Mouse (Mus musculus): ENCODE data around the gene Ubald2. TPM values are rescaled to one million over a fixed set of nuclear protein-coding genes. Genes with fewer than 3 reads are reported as not detected.

The Ubald2 gene
- polyA plus RNA-seq, 1 experiment from 2014 or later = 34.5 TPM

- 40% methylated on average over 16 of the region's 16 CpGs for WGBS (ENCODE audit: insufficient replicate concordance)
- no peak overlapping the region for H3K9ac ChIP-seq (ENCODE audit: low read depth, low read length)
- no peaks in the 10 kb centered on the region for H3K36me3 ChIP-seq (ENCODE audit: control insufficient read depth, insufficient read depth)
- H3K9me3 ChIP-seq (replicated peaks; ENCODE audit: control insufficient read depth, low read length) = no peaks in the 10 kb centered on the region
- H3K27me3 ChIP-seq (ENCODE audit: control insufficient read depth, insufficient read depth, low read depth, low read length) = peaks cover 8% of the 10 kb centered on the region
- no peaks in the 10 kb centered on the region for H3K4me1 ChIP-seq (ENCODE audit: control insufficient read depth, low read depth, low read length)
- no peak overlapping the region for H3K4me2 ChIP-seq (ENCODE audit: low read depth, low read length)
- no peak overlapping the region for H3K4me3 ChIP-seq (ENCODE audit: low read depth, low read length)
- peak; percentile 53 for ATAC-seq (ENCODE audit: low read depth)
- no peak overlapping the region for H3K27ac ChIP-seq (ENCODE audit: low read length)
Measured at GRCm38 (mm10) chr11:116445596-116446307, 11.9 kb downstream of the Ubald2 start.

GRCm38 (mm10) chr11:116446308-116446887 is 12.5 kb downstream of the Ubald2 start:
- Histone ChIP-seq H3K4me3 (ENCODE audit: low read depth, low read length) (no peak overlapping the region), H3K4me1 (ENCODE audit: control insufficient read depth, low read depth, low read length) (no peaks in the 10 kb centered on the region), H3K9ac (ENCODE audit: low read depth, low read length) (no peak overlapping the region), H3K36me3 (ENCODE audit: control insufficient read depth, insufficient read depth) (no peaks in the 10 kb centered on the region), H3K27me3 (ENCODE audit: control insufficient read depth, insufficient read depth, low read depth, low read length) (peaks cover 8% of the 10 kb centered on the region), H3K9me3 (replicated peaks; ENCODE audit: control insufficient read depth, low read length) (no peaks in the 10 kb centered on the region), H3K27ac (ENCODE audit: low read length) (no peak overlapping the region), H3K4me2 (ENCODE audit: low read depth, low read length) (no peak overlapping the region)
- WGBS (ENCODE audit: insufficient replicate concordance) = 13% methylated on average over 19 of the region's 19 CpGs
- 0 out of 2 replicates have a peak, but pooled peaks have one; percentile 10 for ATAC-seq (ENCODE audit: low read depth)

GRCm38 (mm10) chr11:116447822-116448221 is 13.9 kb downstream of the Ubald2 start:
- no peak overlapping the region for H3K4me2 ChIP-seq (ENCODE audit: low read depth, low read length)
- H3K36me3 ChIP-seq (ENCODE audit: control insufficient read depth, insufficient read depth) = no peaks in the 10 kb centered on the region
- H3K4me1 ChIP-seq (ENCODE audit: control insufficient read depth, low read depth, low read length) = no peaks in the 10 kb centered on the region
- H3K4me3 ChIP-seq (ENCODE audit: low read depth, low read length) = no peak overlapping the region
- no peaks in the 10 kb centered on the region for H3K9me3 ChIP-seq (replicated peaks; ENCODE audit: control insufficient read depth, low read length)
- no peak for ATAC-seq (ENCODE audit: low read depth)
- H3K9ac ChIP-seq (ENCODE audit: low read depth, low read length) = no peak overlapping the region
- no peak overlapping the region for H3K27ac ChIP-seq (ENCODE audit: low read length)
- 46% methylated on average over 5 of the region's 5 CpGs for WGBS (ENCODE audit: insufficient replicate concordance)
- peaks cover 8% of the 10 kb centered on the region for H3K27me3 ChIP-seq (ENCODE audit: control insufficient read depth, insufficient read depth, low read depth, low read length)

GRCm38 (mm10) chr11:116449341-116449740 is 15.4 kb downstream of the Ubald2 start:
- H3K9me3 ChIP-seq (replicated peaks; ENCODE audit: control insufficient read depth, low read length) = no peaks in the 10 kb centered on the region
- ATAC-seq (ENCODE audit: low read depth) = no peak
- peaks cover 8% of the 10 kb centered on the region for H3K27me3 ChIP-seq (ENCODE audit: control insufficient read depth, insufficient read depth, low read depth, low read length)
- H3K36me3 ChIP-seq (ENCODE audit: control insufficient read depth, insufficient read depth) = no peaks in the 10 kb centered on the region
- WGBS (ENCODE audit: insufficient replicate concordance) = 80% methylated on average over 3 of the region's 3 CpGs
- no peaks in the 10 kb centered on the region for H3K4me1 ChIP-seq (ENCODE audit: control insufficient read depth, low read depth, low read length)
- H3K9ac ChIP-seq (ENCODE audit: low read depth, low read length) = no peak overlapping the region
- no peak overlapping the region for H3K27ac ChIP-seq (ENCODE audit: low read length)
- no peak overlapping the region for H3K4me3 ChIP-seq (ENCODE audit: low read depth, low read length)
- no peak overlapping the region for H3K4me2 ChIP-seq (ENCODE audit: low read depth, low read length)

GRCm38 (mm10) chr11:116453889-116454288 is 20.0 kb downstream of the Ubald2 start:
- ATAC-seq (ENCODE audit: low read depth) = no peak
- Histone ChIP-seq H3K4me3 (ENCODE audit: low read depth, low read length) (no peak overlapping the region), H3K4me1 (ENCODE audit: control insufficient read depth, low read depth, low read length) (no peaks in the 10 kb centered on the region), H3K9ac (ENCODE audit: low read depth, low read length) (no peak overlapping the region), H3K27ac (ENCODE audit: low read length) (no peak overlapping the region), H3K9me3 (replicated peaks; ENCODE audit: control insufficient read depth, low read length) (no peaks in the 10 kb centered on the region), H3K4me2 (ENCODE audit: low read depth, low read length) (no peak overlapping the region), H3K36me3 (ENCODE audit: control insufficient read depth, insufficient read depth) (no peaks in the 10 kb centered on the region), H3K27me3 (ENCODE audit: control insufficient read depth, insufficient read depth, low read depth, low read length) (no peaks in the 10 kb centered on the region)
- WGBS (ENCODE audit: insufficient replicate concordance) = 83% methylated on average over 10 of the region's 10 CpGs

- 60% methylated on average over 8 of the region's 8 CpGs for WGBS (ENCODE audit: insufficient replicate concordance)
- H3K27me3 ChIP-seq (ENCODE audit: control insufficient read depth, insufficient read depth, low read depth, low read length) = no peaks in the 10 kb centered on the region
- no peaks in the 10 kb centered on the region for H3K4me1 ChIP-seq (ENCODE audit: control insufficient read depth, low read depth, low read length)
- no peak overlapping the region for H3K27ac ChIP-seq (ENCODE audit: low read length)
- H3K4me2 ChIP-seq (ENCODE audit: low read depth, low read length) = no peak overlapping the region
- H3K36me3 ChIP-seq (ENCODE audit: control insufficient read depth, insufficient read depth) = no peaks in the 10 kb centered on the region
- no peak overlapping the region for H3K4me3 ChIP-seq (ENCODE audit: low read depth, low read length)
- ATAC-seq (ENCODE audit: low read depth) = no peak
- H3K9ac ChIP-seq (ENCODE audit: low read depth, low read length) = no peak overlapping the region
- H3K9me3 ChIP-seq (replicated peaks; ENCODE audit: control insufficient read depth, low read length) = no peaks in the 10 kb centered on the region
Measured at GRCm38 (mm10) chr11:116456234-116456633, 22.3 kb downstream of the Ubald2 start.

GRCm38 (mm10) chr11:116459786-116460185 is 25.9 kb downstream of the Ubald2 start:
- 58% methylated on average over 4 of the region's 4 CpGs for WGBS (ENCODE audit: insufficient replicate concordance)
- Histone ChIP-seq H3K27me3 (ENCODE audit: control insufficient read depth, insufficient read depth, low read depth, low read length) (no peaks in the 10 kb centered on the region), H3K9ac (ENCODE audit: low read depth, low read length) (no peak overlapping the region), H3K4me2 (ENCODE audit: low read depth, low read length) (no peak overlapping the region), H3K36me3 (ENCODE audit: control insufficient read depth, insufficient read depth) (no peaks in the 10 kb centered on the region), H3K4me3 (ENCODE audit: low read depth, low read length) (no peak overlapping the region), H3K9me3 (replicated peaks; ENCODE audit: control insufficient read depth, low read length) (no peaks in the 10 kb centered on the region), H3K27ac (ENCODE audit: low read length) (no peak overlapping the region), H3K4me1 (ENCODE audit: control insufficient read depth, low read depth, low read length) (peaks cover 2% of the 10 kb centered on the region)
- no peak for ATAC-seq (ENCODE audit: low read depth)

- no peak for ATAC-seq (ENCODE audit: low read depth)
- no peak overlapping the region for H3K4me3 ChIP-seq (ENCODE audit: low read depth, low read length)
- 58% methylated on average over 5 of the region's 5 CpGs for WGBS (ENCODE audit: insufficient replicate concordance)
Measured at GRCm38 (mm10) chr11:116463338-116463737, 29.4 kb downstream of the Ubald2 start.

GRCm38 (mm10) chr11:116463833-116464232 is 29.9 kb downstream of the Ubald2 start:
- Histone ChIP-seq H3K4me3 (ENCODE audit: low read depth, low read length) (no peak overlapping the region), H3K9ac (ENCODE audit: low read depth, low read length) (no peak overlapping the region), H3K27me3 (ENCODE audit: control insufficient read depth, insufficient read depth, low read depth, low read length) (no peaks in the 10 kb centered on the region), H3K4me1 (ENCODE audit: control insufficient read depth, low read depth, low read length) (peaks cover 2% of the 10 kb centered on the region), H3K9me3 (replicated peaks; ENCODE audit: control insufficient read depth, low read length) (no peaks in the 10 kb centered on the region), H3K27ac (ENCODE audit: low read length) (no peak overlapping the region), H3K4me2 (ENCODE audit: low read depth, low read length) (no peak overlapping the region), H3K36me3 (ENCODE audit: control insufficient read depth, insufficient read depth) (no peaks in the 10 kb centered on the region)
- 5% methylated on average over 2 of the region's 2 CpGs for WGBS (ENCODE audit: insufficient replicate concordance)
- peak; percentile 62 for ATAC-seq (ENCODE audit: low read depth)

More at GRCm38 (mm10) chr11:116463338-116463737, 29.4 kb downstream of the Ubald2 start:
- no peaks in the 10 kb centered on the region for H3K9me3 ChIP-seq (replicated peaks; ENCODE audit: control insufficient read depth, low read length)
- no peaks in the 10 kb centered on the region for H3K27me3 ChIP-seq (ENCODE audit: control insufficient read depth, insufficient read depth, low read depth, low read length)
- H3K4me2 ChIP-seq (ENCODE audit: low read depth, low read length) = no peak overlapping the region
- no peak overlapping the region for H3K27ac ChIP-seq (ENCODE audit: low read length)
- H3K4me1 ChIP-seq (ENCODE audit: control insufficient read depth, low read depth, low read length) = peaks cover 2% of the 10 kb centered on the region
- no peak overlapping the region for H3K9ac ChIP-seq (ENCODE audit: low read depth, low read length)
- H3K36me3 ChIP-seq (ENCODE audit: control insufficient read depth, insufficient read depth) = no peaks in the 10 kb centered on the region
